Mouse (Mus musculus) megakaryocyte progenitor cell, adult 5-6 weeks (primary cell): ENCODE data around the gene Vmn1r73. TPM values are rescaled to one million over a fixed set of nuclear protein-coding genes. Genes with fewer than 3 reads are reported as not detected.

Experiments used
- ATAC-seq: replicated peaks from 2 replicates; pipeline ENCODE4 v1.8.0; 2016; ENCODE audit warnings: mild to moderate bottlenecking, moderate TSS enrichment, inconsistent platforms; ENCODE audit not compliant: poor library complexity
- total RNA-seq, 2 experiments: library from RNA; stranded (forward) in 1 of 2; stranded (reverse) in 1 of 2; fragments of 157-497, 149-512 nt in 1 of 2; fragments of 200-1000 nt in 1 of 2; gene quantifications; 2 replicates each; pipeline versions ENCODE4 v1.2.3 to v1.2.4; 2015 to 2017

The Vmn1r73 gene
- not detected in 2 replicates for total RNA-seq (2015)
- not detected in 2 replicates for total RNA-seq (2017)

DNA sequence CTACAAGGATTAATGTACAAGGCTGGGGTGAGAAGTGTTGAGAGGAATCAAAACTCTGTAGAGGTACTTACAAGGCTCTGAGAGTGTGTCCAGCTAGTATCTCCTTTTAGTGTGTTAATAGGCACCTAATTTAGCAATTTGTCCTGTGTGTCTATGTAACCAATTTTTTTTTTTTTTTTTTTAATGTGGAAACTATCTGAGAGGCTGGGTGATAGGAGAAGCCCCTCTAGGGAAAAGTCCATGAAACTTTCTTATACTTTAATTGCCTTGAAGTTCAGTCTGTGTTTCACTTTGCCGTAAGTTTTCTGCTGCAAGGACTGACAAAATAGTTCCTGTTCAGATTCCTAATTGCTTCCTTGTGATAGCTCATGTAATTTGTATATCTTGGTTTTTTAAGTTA, at the start of gene Vmn1r73:
Vmn1r73 (plus strand) TSS at position 301 of the 400 bp plus-strand sequence.
- no peak for ATAC-seq

Other genes with a start within 250 kb of the Vmn1r73 start
- not detected in 2 replicates for gene Zscan4-ps2, start 216.0 kb upstream of the Vmn1r73 start, total RNA-seq (2015)
- gene Zscan4-ps2, start 216.0 kb upstream of the Vmn1r73 start, total RNA-seq (2017): not detected in 2 replicates
- gene Zscan4-ps3, start 121.0 kb upstream of the Vmn1r73 start, total RNA-seq (2015): not detected in 2 replicates
- not detected in 2 replicates for gene Zscan4-ps3, start 121.0 kb upstream of the Vmn1r73 start, total RNA-seq (2017)
- not detected in 2 replicates for gene Vmn1r72, start 50.1 kb upstream of the Vmn1r73 start, total RNA-seq (2015)
- not detected in 2 replicates for gene Vmn1r72, start 50.1 kb upstream of the Vmn1r73 start, total RNA-seq (2017)
- not detected in 2 replicates for gene Vmn1r74, start 103.7 kb downstream of the Vmn1r73 start, total RNA-seq (2015)
- gene Vmn1r74, start 103.7 kb downstream of the Vmn1r73 start, total RNA-seq (2017): not detected in 2 replicates
- gene Vmn1r75, start 144.4 kb downstream of the Vmn1r73 start, total RNA-seq (2015): not detected in 2 replicates
- not detected in 2 replicates for gene Vmn1r75, start 144.4 kb downstream of the Vmn1r73 start, total RNA-seq (2017)
- gene Vmn1r76, start 207.9 kb downstream of the Vmn1r73 start, total RNA-seq (2015): not detected in 2 replicates
- not detected in 2 replicates for gene Vmn1r76, start 207.9 kb downstream of the Vmn1r73 start, total RNA-seq (2017)